Comparison of ENCODE assay signal across 8 mouse cellular contexts in the genomic region with DNA sequence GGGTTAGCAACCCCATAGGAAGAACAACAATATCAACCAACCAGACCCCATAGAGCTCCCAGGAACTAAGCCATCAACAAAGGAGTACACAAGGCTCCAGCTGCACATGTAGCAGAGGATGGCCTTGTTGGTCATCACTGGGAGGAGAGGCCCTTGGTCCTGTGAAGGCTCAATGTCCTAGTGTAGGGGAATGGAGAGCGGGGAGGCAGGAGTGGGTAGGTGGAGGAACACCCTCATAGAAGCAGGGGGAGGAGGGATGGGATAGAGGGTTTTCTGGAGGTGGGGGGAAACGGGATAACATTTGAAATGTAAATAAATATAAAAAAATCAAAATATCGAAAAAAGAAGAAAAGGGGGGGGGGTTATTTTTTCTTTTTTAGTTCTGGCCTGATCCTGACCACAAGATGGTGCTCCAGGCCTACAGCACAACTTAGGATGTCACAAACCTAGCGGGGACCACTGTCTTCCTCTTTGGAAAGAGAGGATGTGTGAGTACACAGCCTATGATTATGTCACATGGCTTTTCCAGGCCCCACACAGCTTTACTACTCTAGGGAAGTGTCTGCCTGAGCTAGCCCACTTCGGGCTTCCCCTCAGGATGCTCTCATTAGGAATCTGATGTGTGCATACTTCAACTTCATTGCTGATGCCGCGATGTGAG. TPM values are rescaled to one million over a fixed set of nuclear protein-coding genes. Genes with fewer than 3 reads are reported as not detected.
A peak's percentile ranks its signal among the peaks of the same experiment; 100 is the strongest.
DNase-seq lines count a peak whose midpoint lies in the region; ATAC-seq and TF ChIP-seq lines count a peak whose summit lies in the region.

No protein-coding gene starts in this region.

- no peaks in the 10 kb centered on the region for H3K27me3 ChIP-seq in intestine, postnatal 0 days (replicated peaks; ENCODE audit: control insufficient read depth, insufficient read depth, low read length)
- no peaks in the 10 kb centered on the region for H3K27me3 ChIP-seq in intestine, embryonic 16.5 days (replicated peaks; ENCODE audit: control insufficient read depth, insufficient read depth, low read length)
- no peaks in the 10 kb centered on the region for H3K27me3 ChIP-seq in E14TG2a.4 (ENCODE audit: insufficient read depth, low read length)
- no peaks in the 10 kb centered on the region for H3K27me3 ChIP-seq in midbrain, embryonic 15.5 days (replicated peaks)

- H3K4me3 ChIP-seq in intestine, postnatal 0 days (ENCODE audit: low read depth, low read length), result no peak overlapping the region
- no peak overlapping the region for H3K4me3 ChIP-seq in intestine, embryonic 16.5 days (ENCODE audit: low read length)
- no peak overlapping the region for H3K4me3 ChIP-seq in E14TG2a.4 (replicated peaks; ENCODE audit: low read length)
- no peak overlapping the region for H3K4me3 ChIP-seq in midbrain, embryonic 15.5 days

- no peak for ATAC-seq in intestine, postnatal 0 days
- no peak for ATAC-seq in intestine, embryonic 16.5 days
- peak; percentile 89 for ATAC-seq in midbrain, embryonic 15.5 days (replicated peaks)

- peaks cover 10% of the 10 kb centered on the region for H3K36me3 ChIP-seq in intestine, postnatal 0 days (ENCODE audit: control insufficient read depth, insufficient read depth)
- H3K36me3 ChIP-seq in intestine, embryonic 16.5 days (ENCODE audit: control insufficient read depth, insufficient read depth, low read length), result peaks cover 12% of the 10 kb centered on the region
- peaks cover 15% of the 10 kb centered on the region for H3K36me3 ChIP-seq in E14TG2a.4 (ENCODE audit: insufficient read depth, low read length)
- H3K36me3 ChIP-seq in midbrain, embryonic 15.5 days (replicated peaks), result peaks cover 17% of the 10 kb centered on the region

- no peaks in the 10 kb centered on the region for H3K4me1 ChIP-seq in intestine, postnatal 0 days (replicated peaks; ENCODE audit: control insufficient read depth, insufficient read depth, low read length)
- no peaks in the 10 kb centered on the region for H3K4me1 ChIP-seq in intestine, embryonic 16.5 days (ENCODE audit: control insufficient read depth, insufficient read depth, low read length)
- no peaks in the 10 kb centered on the region for H3K4me1 ChIP-seq in E14TG2a.4 (replicated peaks; ENCODE audit: low read depth, low read length)
- no peaks in the 10 kb centered on the region for H3K4me1 ChIP-seq in midbrain, embryonic 15.5 days

- H3K9ac ChIP-seq in intestine, postnatal 0 days (ENCODE audit: low read depth, low read length), result no peak overlapping the region
- H3K9ac ChIP-seq in intestine, embryonic 16.5 days (ENCODE audit: low read depth, low read length), result no peak overlapping the region
- no peak overlapping the region for H3K9ac ChIP-seq in midbrain, embryonic 15.5 days

- H3K4me2 ChIP-seq in intestine, postnatal 0 days (replicated peaks; ENCODE audit: low read depth), result no peak overlapping the region
- no peak overlapping the region for H3K4me2 ChIP-seq in intestine, embryonic 16.5 days (ENCODE audit: low read depth, low read length)
- H3K4me2 ChIP-seq in midbrain, embryonic 15.5 days, result no peak overlapping the region

- peak; percentile 36 for DNase-seq in embryo, embryonic 10.5 days (ENCODE audit: low spot score)
- DNase-seq in kidney, postnatal 10 days, result peak; percentile 67
- no peak for DNase-seq in natural killer cell, adult 2 months (ENCODE audit: low spot score in 2 of 2)
- no peak for DNase-seq in spleen, postnatal 36 days (ENCODE audit: low spot score in 2 of 2)

- no peak overlapping the region for H3K27ac ChIP-seq in intestine, postnatal 0 days (ENCODE audit: low read depth, low read length)
- H3K27ac ChIP-seq in intestine, embryonic 16.5 days (ENCODE audit: low read length), result no peak overlapping the region
- H3K27ac ChIP-seq in midbrain, embryonic 15.5 days, result no peak overlapping the region

- WGBS in intestine, postnatal 0 days, result 60% methylated on average over 7 of the region's 7 CpGs
- WGBS in intestine, embryonic 16.5 days, result 60% methylated on average over 7 of the region's 7 CpGs
- WGBS in midbrain, embryonic 15.5 days, result 69% methylated on average over 7 of the region's 7 CpGs

- H3K9me3 ChIP-seq in intestine, postnatal 0 days (ENCODE audit: control insufficient read depth), result no peaks in the 10 kb centered on the region
- no peaks in the 10 kb centered on the region for H3K9me3 ChIP-seq in intestine, embryonic 16.5 days (ENCODE audit: control insufficient read depth, low read length)
- no peaks in the 10 kb centered on the region for H3K9me3 ChIP-seq in E14TG2a.4 (ENCODE audit: low read length)
- H3K9me3 ChIP-seq in midbrain, embryonic 15.5 days, result no peaks in the 10 kb centered on the region

- TF ChIP-seq CTCF in intestine, postnatal 0 days (IDR thresholded peaks at IDR 0.05; ENCODE audit: low read depth), result peak; percentile 81
- peak; percentile 37 for TF ChIP-seq CTCF in E14TG2a.4 (conservative IDR thresholded peaks at IDR 0.05; ENCODE audit: low read length)

RNA-seq across cellular contexts. Expression of a gene that starts 10.5 kb away (rescaled TPM):
- polyA plus RNA-seq in intestine, postnatal 0 days (2015; fragmentation: Nextera tagmentation; extraction: Ambion mirVana), result 37.2 and 40.9 TPM in 2 replicates
- polyA plus RNA-seq in intestine, embryonic 16.5 days (2015; fragmentation: Nextera tagmentation; extraction: Ambion mirVana), result 34.9 and 39.3 TPM in 2 replicates
- polyA plus RNA-seq in midbrain, embryonic 15.5 days (2015; fragmentation: Nextera tagmentation; extraction: Ambion mirVana), result 153 TPM in 2 replicates

RNA-seq across cellular contexts. Expression of a gene that starts 10.6 kb away (rescaled TPM):
- 29.0 and 29.4 TPM in 2 replicates for polyA plus RNA-seq in intestine, postnatal 0 days (2015; fragmentation: Nextera tagmentation; extraction: Ambion mirVana)
- 51.4 and 56.1 TPM in 2 replicates for polyA plus RNA-seq in intestine, embryonic 16.5 days (2015; fragmentation: Nextera tagmentation; extraction: Ambion mirVana)
- 41.2 and 41.3 TPM in 2 replicates for polyA plus RNA-seq in midbrain, embryonic 15.5 days (2015; fragmentation: Nextera tagmentation; extraction: Ambion mirVana)

Comparison
In these comparisons a context has a peak if more than half of its experiments do, and no peak if none do; other contexts are left out.
1. DNase-seq: peak in embryo, embryonic 10.5 days (single experiment) and kidney, postnatal 10 days (single experiment); none in natural killer cell, adult 2 months (0 of 2) and spleen, postnatal 36 days (0 of 2).